Mouse (Mus musculus) erythroblast, adult 5-6 weeks (primary cell): ENCODE results near the gene Ntf3. TPM values are rescaled to one million over a fixed set of nuclear protein-coding genes. Genes with fewer than 3 reads are reported as not detected.

Experiments used
- ATAC-seq: replicated peaks from 2 replicates; pipeline ENCODE4 v1.8.0; 2016; ENCODE audit warnings: moderate number of reproducible peaks, mild to moderate bottlenecking, moderate TSS enrichment, inconsistent platforms; ENCODE audit not compliant: poor library complexity, low FRiP score, severe bottlenecking
- total RNA-seq, 2 experiments: library from RNA; stranded (forward) in 1 of 2; stranded (reverse) in 1 of 2; fragments of 150-400 nt in 1 of 2; fragments of 200-764, 138-1000 nt in 1 of 2; gene quantifications; 2 replicates each; pipeline versions ENCODE4 v1.2.3 to v1.2.4; 2015 to 2017; ENCODE audit warnings: low replicate concordance in 2 of 2

The Ntf3 gene
- total RNA-seq (2015; ENCODE audit: low replicate concordance) (not detected in 2 replicates), total RNA-seq (2017; ENCODE audit: low replicate concordance) (not detected in 2 replicates)

GRCm38 (mm10) chr6:126166548-126167207 lies at the start of gene Ntf3:
TSS of gene Ntf3 (minus strand) at chr6:126166910.
- ATAC-seq = no peak

DNA sequence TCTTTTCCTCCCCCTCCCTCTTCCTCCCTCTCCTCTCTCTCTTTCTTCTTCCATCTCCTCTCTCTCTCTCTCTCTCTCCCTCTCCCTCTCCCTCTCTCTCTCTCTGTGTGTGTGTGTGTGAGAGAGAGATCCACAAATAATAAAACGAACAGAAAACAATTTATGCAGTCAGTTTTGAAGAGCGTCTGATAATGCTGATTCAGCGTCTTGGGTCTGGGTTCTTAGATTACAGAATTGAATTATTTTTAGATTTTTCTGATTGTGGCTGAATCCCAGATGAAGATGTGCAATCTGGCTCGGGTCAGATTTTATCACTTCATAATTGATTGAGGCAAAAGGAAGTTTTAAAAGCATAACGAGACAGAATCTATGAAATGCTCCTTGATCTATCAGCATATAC lies 46.6 kb upstream of the Ntf3 start:
- no peak for ATAC-seq

GRCm38 (mm10) chr6:126203366-126203765 lies 36.7 kb upstream of the Ntf3 start:
- ATAC-seq = no peak

DNA sequence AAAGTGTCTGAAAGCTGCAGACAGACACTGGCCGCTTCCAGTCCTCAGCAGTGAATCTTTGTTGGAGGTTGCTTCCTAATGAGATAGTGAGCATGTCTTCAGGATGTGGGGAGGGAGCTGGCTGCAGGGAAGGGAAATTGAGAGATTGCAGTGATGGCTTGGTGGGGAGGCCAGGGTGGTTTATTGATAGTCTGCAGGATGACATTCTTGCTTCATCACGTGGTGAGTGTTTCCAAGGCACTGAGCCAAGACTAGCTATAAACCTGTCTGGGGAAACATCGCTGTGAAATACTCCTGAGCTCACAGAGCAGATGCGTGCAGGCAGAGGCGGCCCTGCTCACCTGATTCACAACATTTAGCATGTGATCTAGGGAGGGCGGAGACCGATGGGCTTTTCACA lies 36.2 kb upstream of the Ntf3 start:
- no peak for ATAC-seq

DNA sequence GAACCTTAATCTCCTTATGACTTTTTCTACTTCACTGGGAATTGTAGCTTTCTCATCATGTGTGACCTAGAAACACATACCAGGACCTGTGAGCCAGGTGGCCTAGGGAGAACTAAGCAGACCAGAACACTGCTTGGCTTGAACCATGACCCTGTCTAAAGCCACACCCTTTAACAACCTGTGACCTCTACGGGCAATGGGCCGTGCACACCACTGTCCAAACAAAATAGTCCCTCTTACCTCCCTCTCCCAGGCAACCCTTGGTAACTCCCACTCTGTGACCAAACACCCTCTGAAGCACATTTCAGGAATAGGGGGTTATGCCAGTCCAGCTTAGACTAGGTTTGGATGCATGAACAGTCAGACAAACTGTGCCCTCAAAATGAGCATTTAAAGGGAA lies 35.0 kb upstream of the Ntf3 start:
- no peak for ATAC-seq

DNA sequence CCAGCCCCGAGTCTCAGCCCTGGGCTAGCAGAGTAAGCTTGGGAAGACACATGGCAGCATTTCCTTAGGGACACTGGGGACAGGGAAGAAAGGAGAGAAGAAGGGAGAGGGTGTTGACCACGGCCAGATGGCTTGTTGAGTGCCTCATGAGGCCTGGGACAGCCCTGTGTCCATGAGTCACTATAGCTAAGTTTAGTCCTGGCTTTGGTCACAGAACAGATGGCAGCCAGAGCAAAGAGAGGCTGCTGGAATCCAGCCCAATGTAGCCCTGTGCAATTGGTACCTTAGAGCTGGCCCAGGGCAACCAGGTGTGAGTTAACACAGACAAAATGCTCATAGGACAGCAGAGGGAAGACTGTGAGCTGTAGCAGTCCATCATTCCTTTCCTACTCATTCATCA lies 33.2 kb upstream of the Ntf3 start:
- no peak for ATAC-seq

GRCm38 (mm10) chr6:126194760-126195159 lies 28.1 kb upstream of the Ntf3 start:
- no peak for ATAC-seq

DNA sequence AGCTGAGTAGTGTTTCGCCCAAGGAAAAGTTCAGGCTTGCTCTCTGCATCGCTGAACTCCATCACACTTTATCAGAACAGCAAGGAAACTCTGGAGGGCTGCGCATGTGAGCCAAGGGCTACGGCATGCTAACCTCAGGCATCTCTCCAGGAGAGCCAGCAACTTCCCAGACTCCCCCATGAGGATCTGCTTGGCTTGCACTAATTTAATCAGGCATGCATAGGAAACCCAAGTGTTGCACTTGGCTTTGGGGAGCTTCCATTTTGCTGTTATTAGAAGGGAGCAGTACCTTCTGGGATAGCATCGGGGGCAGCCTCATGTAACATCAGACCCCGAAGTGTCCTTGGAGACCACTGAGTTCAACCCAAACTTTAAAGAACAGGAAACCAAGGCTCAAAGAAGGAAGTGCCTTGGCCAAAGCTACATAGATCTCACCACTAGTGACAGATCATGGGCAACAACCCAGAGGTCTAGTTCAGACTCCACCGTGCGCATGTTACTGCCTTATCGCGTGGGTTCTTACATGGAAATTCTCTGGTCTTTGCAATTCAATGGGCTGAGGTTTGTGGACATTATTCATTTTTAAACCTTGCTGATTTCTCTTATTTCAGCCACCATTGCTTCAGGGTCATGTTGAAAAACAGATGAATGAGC lies 23.6 kb upstream of the Ntf3 start:
- ATAC-seq = no peak

DNA sequence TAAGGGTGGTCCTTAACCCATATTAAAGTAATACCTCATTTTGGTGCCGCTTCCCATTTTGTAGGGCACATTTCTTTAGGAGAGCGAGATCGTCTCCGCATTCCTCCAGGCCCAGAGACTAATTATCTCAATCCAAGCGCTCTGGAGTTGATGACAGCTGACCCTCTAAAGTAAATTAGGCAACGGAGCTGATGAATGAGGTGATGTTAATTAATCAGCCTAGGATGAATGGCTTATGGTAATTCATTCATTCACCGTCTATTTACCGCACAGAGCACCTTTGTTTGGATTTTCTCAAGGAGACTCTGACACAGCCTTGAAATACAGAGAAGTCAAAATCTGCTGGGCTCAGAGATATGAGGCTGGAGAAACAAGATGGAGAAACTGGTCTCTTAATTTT lies 20.7 kb upstream of the Ntf3 start:
- ATAC-seq = no peak

DNA sequence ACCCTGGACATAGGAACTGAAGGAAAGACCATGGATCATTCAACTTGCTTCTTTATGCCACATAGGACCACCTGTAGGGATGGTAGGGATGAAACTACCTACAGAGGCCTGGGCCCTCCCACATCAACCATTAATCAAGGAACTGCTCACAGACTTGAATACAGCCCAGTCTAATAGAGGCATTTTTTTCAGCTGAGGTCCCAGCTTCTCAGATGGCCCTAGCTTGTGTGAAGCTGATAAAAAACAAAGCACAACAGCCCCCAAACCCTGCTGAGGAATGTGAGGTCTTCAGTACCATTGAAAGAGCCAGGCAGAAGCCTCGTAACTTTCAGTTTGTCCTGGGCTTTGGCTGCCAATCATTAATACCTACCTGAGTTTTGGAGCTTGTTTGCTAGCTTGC lies 19.4 kb upstream of the Ntf3 start:
- ATAC-seq = no peak

- ATAC-seq = no peak
Observed at GRCm38 (mm10) chr6:126172071-126172470, 5.4 kb upstream of the Ntf3 start.

GRCm38 (mm10) chr6:126170772-126171171 lies 4.1 kb upstream of the Ntf3 start:
- no peak for ATAC-seq

DNA sequence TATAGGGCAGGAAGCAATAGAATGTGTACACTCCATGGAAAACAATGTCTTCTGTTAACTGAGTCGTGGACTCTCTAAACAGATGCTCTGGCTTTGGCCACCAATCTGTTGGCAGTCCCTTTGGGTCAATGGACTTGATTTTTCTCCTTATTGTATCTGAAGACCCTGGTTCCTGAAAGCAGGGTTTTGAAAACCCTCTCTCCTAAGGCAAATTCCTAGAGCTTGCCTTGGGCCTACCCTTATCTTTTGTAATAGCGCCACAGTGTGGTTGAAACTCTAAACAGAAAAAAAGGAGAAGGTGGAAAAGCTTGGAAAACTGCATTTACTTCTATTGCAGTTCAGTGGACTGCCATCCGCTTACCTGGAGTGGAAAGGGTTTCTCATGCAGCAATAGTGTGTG lies 1.0 kb upstream of the Ntf3 start:
- no peak for ATAC-seq

DNA sequence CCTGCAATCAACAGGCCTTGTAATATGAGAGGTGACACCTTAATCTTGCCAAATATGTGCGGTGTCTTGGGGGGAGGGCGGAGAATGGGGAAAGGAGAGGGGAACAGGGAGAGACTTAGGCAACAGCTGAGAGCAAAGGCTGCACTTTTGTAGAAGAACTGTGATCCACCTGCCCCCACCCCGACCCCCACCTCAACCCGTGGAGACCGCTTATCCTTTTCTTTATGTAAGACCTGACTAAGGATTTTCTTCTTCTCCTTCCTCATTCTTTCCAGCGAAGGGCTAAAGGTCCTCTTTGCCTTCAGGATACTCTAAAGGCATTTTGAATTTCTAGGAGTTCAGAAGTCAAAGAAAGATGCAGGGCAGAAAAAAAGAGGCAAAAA lies 489 bp upstream of the Ntf3 start:
- ATAC-seq = no peak

DNA sequence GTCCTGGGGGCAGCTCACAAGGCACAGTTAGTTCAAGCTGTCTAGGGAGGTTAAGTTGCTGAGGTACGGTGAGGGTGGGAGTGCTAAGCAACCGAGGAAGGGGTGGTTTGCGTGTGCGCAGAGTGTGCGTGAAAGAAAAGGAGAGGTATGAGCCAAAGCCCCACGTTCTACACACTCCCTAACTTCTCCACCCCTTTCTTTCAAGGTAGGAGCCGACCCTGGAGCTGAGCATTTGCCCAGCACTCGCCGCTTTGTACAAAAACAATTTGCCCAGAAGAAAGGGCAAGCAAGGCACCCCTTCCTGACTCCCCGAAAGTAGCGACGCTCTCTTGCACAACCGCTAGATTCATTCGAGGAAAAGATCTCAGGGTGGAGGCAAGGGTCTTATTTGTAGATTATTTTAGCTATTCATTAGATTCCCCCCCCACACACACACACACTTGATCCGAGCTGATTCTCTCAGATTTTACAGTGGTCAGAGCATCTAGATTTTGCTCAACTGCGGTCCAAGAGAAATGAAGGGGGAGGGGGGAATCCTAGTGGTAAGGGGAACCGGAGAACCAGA lies 1.0 kb downstream of the Ntf3 start:
- ATAC-seq = no peak

- no peak for ATAC-seq
Observed at GRCm38 (mm10) chr6:126164781-126165180, 1.9 kb downstream of the Ntf3 start.

- ATAC-seq = no peak
Observed at GRCm38 (mm10) chr6:126163861-126164755, 2.6 kb downstream of the Ntf3 start.

DNA sequence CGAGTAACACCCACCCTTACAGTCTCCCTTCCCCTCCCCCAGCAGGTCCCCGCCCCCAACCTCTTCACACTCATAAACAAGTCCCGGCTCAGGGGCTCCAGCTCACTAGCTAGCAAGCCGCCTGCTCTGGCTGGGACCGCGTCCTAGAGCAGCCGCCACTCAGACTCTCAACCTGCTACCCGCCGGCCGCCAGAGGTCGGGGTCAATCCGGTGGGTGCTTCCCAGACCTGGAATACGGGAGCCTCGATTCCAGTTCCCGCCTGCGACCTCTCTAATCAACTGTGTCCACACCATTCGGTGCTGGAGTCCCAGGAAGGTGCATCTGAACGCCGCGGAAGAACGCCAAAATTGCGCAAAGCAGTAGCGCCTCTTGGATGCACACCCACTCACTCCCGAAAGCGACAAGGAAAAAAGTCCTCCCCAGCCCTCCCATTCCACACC lies 3.5 kb downstream of the Ntf3 start:
- no peak for ATAC-seq

GRCm38 (mm10) chr6:126162351-126162758 lies 4.4 kb downstream of the Ntf3 start:
- ATAC-seq = no peak

DNA sequence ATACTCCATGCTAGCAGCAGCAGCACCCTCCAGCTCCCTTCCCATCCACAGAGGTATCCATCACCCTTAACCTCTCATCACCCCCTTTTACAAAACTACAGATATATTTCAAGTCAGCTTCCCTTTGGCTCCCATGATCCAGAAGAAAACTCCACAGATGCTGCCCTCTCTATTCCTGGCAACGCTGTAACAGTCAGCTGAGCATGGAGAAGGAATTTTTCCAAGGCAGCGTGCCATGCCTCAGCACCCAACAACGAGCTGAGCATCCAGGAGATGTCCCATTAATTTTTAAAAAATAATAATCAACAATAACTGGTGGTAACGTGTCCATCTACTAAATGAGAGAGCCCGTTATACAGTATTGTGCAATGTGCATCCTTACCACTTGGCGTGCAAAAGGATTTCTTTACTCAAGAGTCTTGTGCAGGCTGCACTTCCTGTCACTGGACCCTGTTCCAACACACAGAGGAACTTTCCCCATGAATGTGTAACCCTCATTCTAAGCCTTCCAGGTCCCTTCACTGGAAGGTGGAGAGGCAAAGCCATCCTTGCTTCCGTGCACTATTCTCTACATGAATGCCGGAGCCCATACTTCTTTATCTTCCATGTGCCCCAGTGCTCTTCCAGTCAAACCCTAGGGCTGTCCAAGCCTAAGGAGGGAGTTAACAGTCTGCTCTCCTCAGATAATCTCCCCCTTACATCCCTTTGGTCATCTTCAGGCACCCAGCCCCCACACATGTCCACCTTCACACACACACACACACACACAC lies 5.0 kb downstream of the Ntf3 start:
- ATAC-seq = no peak
